Mouse (Mus musculus): ENCODE measurements at regions not wholly inside any gene's neighbourhood (a gene's known extent, or its start where the extent isn't known, plus 50 kb on each side); places are given as distances from the start of the nearest gene placed in this dataset.

GRCm38 (mm10) chr8:126797571-126798334, 147.9 kb downstream of the Tomm20 start:
- ATAC-seq (ENCODE audit: insufficient number of reproducible peaks, low FRiP score, low TSS enrichment, low read depth) = peak; percentile 68
- Histone ChIP-seq H3K9ac (no peak overlapping the region), H3K4me1 (peaks cover 15% of the 10 kb centered on the region), H3K36me3 (no peaks in the 10 kb centered on the region), H3K27me3 (no peaks in the 10 kb centered on the region), H3K4me2 (no peak overlapping the region), H3K9me3 (no peaks in the 10 kb centered on the region), H3K27ac (peak overlapping the region; percentile 87), H3K4me3 (no peak overlapping the region)
- 56% methylated on average over 9 of the region's 9 CpGs for WGBS

GRCm38 (mm10) chr8:126793657-126794056, 152.0 kb downstream of the Tomm20 start:
- WGBS = 73% methylated on average over 3 of the region's 3 CpGs
- no peak overlapping the region for H3K4me3 ChIP-seq
- no peak for ATAC-seq (ENCODE audit: insufficient number of reproducible peaks, low FRiP score, low TSS enrichment, low read depth)
- peaks cover 22% of the 10 kb centered on the region for H3K4me1 ChIP-seq
- no peak overlapping the region for H3K27ac ChIP-seq
- no peaks in the 10 kb centered on the region for H3K9me3 ChIP-seq
- no peak overlapping the region for H3K4me2 ChIP-seq
- no peak overlapping the region for H3K9ac ChIP-seq
- no peaks in the 10 kb centered on the region for H3K36me3 ChIP-seq
- H3K27me3 ChIP-seq = no peaks in the 10 kb centered on the region

GRCm38 (mm10) chr8:126791069-126791468, 154.6 kb downstream of the Tomm20 start:
- Histone ChIP-seq H3K9me3 (no peaks in the 10 kb centered on the region), H3K4me1 (peaks cover 14% of the 10 kb centered on the region), H3K4me2 (no peak overlapping the region), H3K9ac (no peak overlapping the region), H3K27me3 (no peaks in the 10 kb centered on the region), H3K36me3 (no peaks in the 10 kb centered on the region), H3K27ac (no peak overlapping the region), H3K4me3 (no peak overlapping the region)
- 53% methylated on average over 4 of the region's 4 CpGs for WGBS
- no peak for ATAC-seq (ENCODE audit: insufficient number of reproducible peaks, low FRiP score, low TSS enrichment, low read depth)

- Histone ChIP-seq H3K9me3 (no peaks in the 10 kb centered on the region), H3K4me1 (peaks cover 14% of the 10 kb centered on the region), H3K4me2 (no peak overlapping the region), H3K4me3 (no peak overlapping the region), H3K36me3 (no peaks in the 10 kb centered on the region), H3K9ac (no peak overlapping the region), H3K27ac (peak overlapping the region; percentile 74), H3K27me3 (no peaks in the 10 kb centered on the region)
- no peak for ATAC-seq (ENCODE audit: insufficient number of reproducible peaks, low FRiP score, low TSS enrichment, low read depth)
- 82% methylated on average over 9 of the region's 9 CpGs for WGBS
Measured at GRCm38 (mm10) chr8:126790214-126790613, 155.4 kb downstream of the Tomm20 start.

GRCm38 (mm10) chr8:126789076-126789475, 156.6 kb downstream of the Tomm20 start:
- WGBS = 9% methylated on average over 4 of the region's 4 CpGs
- Histone ChIP-seq H3K4me2 (no peak overlapping the region), H3K4me1 (peaks cover 19% of the 10 kb centered on the region), H3K9me3 (no peaks in the 10 kb centered on the region), H3K9ac (no peak overlapping the region), H3K27ac (peak overlapping the region; percentile 79), H3K36me3 (no peaks in the 10 kb centered on the region), H3K27me3 (no peaks in the 10 kb centered on the region), H3K4me3 (no peak overlapping the region)
- no peak for ATAC-seq (ENCODE audit: insufficient number of reproducible peaks, low FRiP score, low TSS enrichment, low read depth)

GRCm38 (mm10) chr8:126788669-126789068, 157.0 kb downstream of the Tomm20 start:
- H3K27ac ChIP-seq = peak overlapping the region; percentile 79
- no peak overlapping the region for H3K9ac ChIP-seq
- H3K9me3 ChIP-seq = no peaks in the 10 kb centered on the region
- H3K4me1 ChIP-seq = peaks cover 21% of the 10 kb centered on the region
- no peaks in the 10 kb centered on the region for H3K36me3 ChIP-seq
- no peak overlapping the region for H3K4me2 ChIP-seq
- WGBS = 28% methylated on average over 4 of the region's 4 CpGs
- no peaks in the 10 kb centered on the region for H3K27me3 ChIP-seq
- H3K4me3 ChIP-seq = no peak overlapping the region
- 0 out of 2 replicates have a peak, but pooled peaks have one; percentile 35 for ATAC-seq (ENCODE audit: insufficient number of reproducible peaks, low FRiP score, low TSS enrichment, low read depth)

- no peak overlapping the region for H3K4me2 ChIP-seq
- WGBS = 70% methylated on average over 7 of the region's 8 CpGs
Measured at GRCm38 (mm10) chr8:126787398-126787797, 158.2 kb downstream of the Tomm20 start.

GRCm38 (mm10) chr8:126785211-126785610, 160.4 kb downstream of the Tomm20 start:
- H3K27ac ChIP-seq = no peak overlapping the region
- no peak overlapping the region for H3K9ac ChIP-seq
- H3K36me3 ChIP-seq = no peaks in the 10 kb centered on the region
- H3K4me2 ChIP-seq = no peak overlapping the region
- WGBS = 73% methylated on average over 3 of the region's 3 CpGs
- peaks cover 32% of the 10 kb centered on the region for H3K4me1 ChIP-seq
- H3K27me3 ChIP-seq = no peaks in the 10 kb centered on the region
- H3K4me3 ChIP-seq = no peak overlapping the region
- no peak for ATAC-seq (ENCODE audit: insufficient number of reproducible peaks, low FRiP score, low TSS enrichment, low read depth)
- no peaks in the 10 kb centered on the region for H3K9me3 ChIP-seq

More at GRCm38 (mm10) chr8:126787398-126787797, 158.2 kb downstream of the Tomm20 start:
- Histone ChIP-seq H3K9me3 (no peaks in the 10 kb centered on the region), H3K27ac (no peak overlapping the region), H3K4me1 (peaks cover 29% of the 10 kb centered on the region), H3K9ac (no peak overlapping the region), H3K36me3 (no peaks in the 10 kb centered on the region), H3K27me3 (no peaks in the 10 kb centered on the region), H3K4me3 (no peak overlapping the region)
- no peak for ATAC-seq (ENCODE audit: insufficient number of reproducible peaks, low FRiP score, low TSS enrichment, low read depth)

GRCm38 (mm10) chr8:126784604-126785003, 161.0 kb downstream of the Tomm20 start:
- no peaks in the 10 kb centered on the region for H3K27me3 ChIP-seq
- no peak for ATAC-seq (ENCODE audit: insufficient number of reproducible peaks, low FRiP score, low TSS enrichment, low read depth)
- no peak overlapping the region for H3K4me2 ChIP-seq
- H3K9ac ChIP-seq = no peak overlapping the region
- H3K4me3 ChIP-seq = no peak overlapping the region
- 86% methylated on average over 4 of the region's 4 CpGs for WGBS
- H3K4me1 ChIP-seq = peaks cover 32% of the 10 kb centered on the region
- no peaks in the 10 kb centered on the region for H3K36me3 ChIP-seq
- no peaks in the 10 kb centered on the region for H3K9me3 ChIP-seq
- 0 out of 2 replicates have a peak overlapping the region, but pooled peaks have one; percentile 13 for H3K27ac ChIP-seq

- WGBS = 71% methylated on average over 12 of the region's 12 CpGs
- Histone ChIP-seq H3K4me3 (no peak overlapping the region), H3K27me3 (no peaks in the 10 kb centered on the region), H3K27ac (peak overlapping the region; percentile 43; the same call in 1 of the 2 replicates), H3K4me2 (no peak overlapping the region), H3K9me3 (no peaks in the 10 kb centered on the region), H3K4me1 (peaks cover 27% of the 10 kb centered on the region), H3K9ac (no peak overlapping the region), H3K36me3 (no peaks in the 10 kb centered on the region)
- ATAC-seq (ENCODE audit: insufficient number of reproducible peaks, low FRiP score, low TSS enrichment, low read depth) = no peak
Measured at GRCm38 (mm10) chr8:126783703-126784440, 161.8 kb downstream of the Tomm20 start.

GRCm38 (mm10) chr8:126778673-126779072, 167.0 kb downstream of the Tomm20 start:
- Histone ChIP-seq H3K4me3 (no peak overlapping the region), H3K36me3 (no peaks in the 10 kb centered on the region), H3K9me3 (no peaks in the 10 kb centered on the region), H3K4me1 (peaks cover 11% of the 10 kb centered on the region), H3K27me3 (no peaks in the 10 kb centered on the region), H3K27ac (no peak overlapping the region), H3K4me2 (no peak overlapping the region), H3K9ac (no peak overlapping the region)
- WGBS = 88% methylated on average over 7 of the region's 7 CpGs
- ATAC-seq (ENCODE audit: insufficient number of reproducible peaks, low FRiP score, low TSS enrichment, low read depth) = no peak

GRCm38 (mm10) chr8:126778131-126778530, 167.5 kb downstream of the Tomm20 start:
- Histone ChIP-seq H3K4me1 (peaks cover 11% of the 10 kb centered on the region), H3K4me2 (no peak overlapping the region), H3K27ac (no peak overlapping the region), H3K9ac (no peak overlapping the region), H3K36me3 (no peaks in the 10 kb centered on the region), H3K4me3 (no peak overlapping the region), H3K9me3 (no peaks in the 10 kb centered on the region), H3K27me3 (no peaks in the 10 kb centered on the region)
- 92% methylated on average over 7 of the region's 7 CpGs for whole genome bisulfite sequencing
- no peak for ATAC-seq (ENCODE audit: insufficient number of reproducible peaks, low FRiP score, low TSS enrichment, low read depth)
